Mouse (Mus musculus) gastrocnemius, postnatal 10 days (tissue): ENCODE results near the gene Slit1. TPM values are rescaled to one million over a fixed set of nuclear protein-coding genes. Genes with fewer than 3 reads are reported as not detected.

Source experiments
- DNase-seq: peaks from one replicate; pipeline ENCODE4 v3.0.0; 2021; ENCODE audit warnings: mixed read lengths
- total RNA-seq, 2 experiments: library from RNA; stranded (reverse); gene quantifications; 2 replicates each; pipeline ENCODE4 v1.2.3; 2021

The Slit1 gene
- total RNA-seq, 2 experiments from 2014 or later, result 1.6 TPM

DNA sequence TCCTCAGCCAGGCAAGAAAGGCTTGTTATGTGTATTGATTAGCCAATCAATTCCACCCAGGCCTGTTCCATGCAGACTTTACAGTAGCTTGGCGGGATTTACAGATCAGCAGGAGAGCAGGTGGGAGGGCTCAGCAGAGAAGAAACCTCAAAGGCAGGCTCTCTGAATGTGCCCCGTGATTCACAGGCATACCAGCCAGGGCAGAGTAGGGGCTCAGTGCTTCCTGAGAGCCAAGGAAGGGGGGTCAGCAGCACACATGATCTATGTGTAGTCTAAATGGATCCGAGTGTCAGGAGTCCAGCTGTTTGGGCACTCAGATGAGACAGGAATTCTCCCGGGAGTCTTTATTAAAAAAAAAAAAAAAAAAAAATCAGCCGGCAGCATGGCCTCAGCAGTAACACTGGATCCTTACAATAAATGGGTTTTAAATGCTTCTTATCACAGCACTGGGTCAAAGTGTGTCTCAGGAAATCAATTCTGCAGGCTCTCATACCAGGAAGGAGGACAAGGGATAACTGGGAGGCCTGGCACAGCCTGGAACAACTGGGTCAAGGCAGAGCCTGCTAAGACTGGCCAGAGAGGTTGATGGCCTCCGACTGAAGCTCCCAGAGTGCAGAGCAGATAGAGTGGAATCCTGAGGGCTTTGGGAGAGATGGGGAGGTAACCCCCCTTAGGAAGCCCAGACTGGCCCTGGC lies 88.2 kb downstream of the Slit1 start:
- DNase-seq, result no peak

DNA sequence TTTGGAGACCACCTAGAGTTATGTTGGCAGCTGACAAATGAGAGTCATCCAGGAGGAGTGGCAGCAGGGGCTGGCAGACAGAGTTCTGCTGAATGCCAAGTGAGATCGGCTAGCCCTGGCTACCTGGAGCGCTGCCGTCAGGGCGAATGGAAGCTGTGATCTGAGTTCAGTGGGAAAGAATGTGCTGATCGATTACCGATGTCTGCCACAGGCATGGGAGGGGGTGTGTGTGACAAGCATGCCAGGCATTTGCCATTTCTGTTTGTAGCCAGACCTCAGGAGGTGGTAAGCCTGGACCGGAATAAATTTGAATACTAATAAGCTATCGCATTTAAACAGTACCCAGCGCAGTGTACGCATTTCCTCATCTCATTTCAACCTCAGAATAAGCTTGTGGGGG lies 91.5 kb downstream of the Slit1 start:
- no peak for DNase-seq

DNA sequence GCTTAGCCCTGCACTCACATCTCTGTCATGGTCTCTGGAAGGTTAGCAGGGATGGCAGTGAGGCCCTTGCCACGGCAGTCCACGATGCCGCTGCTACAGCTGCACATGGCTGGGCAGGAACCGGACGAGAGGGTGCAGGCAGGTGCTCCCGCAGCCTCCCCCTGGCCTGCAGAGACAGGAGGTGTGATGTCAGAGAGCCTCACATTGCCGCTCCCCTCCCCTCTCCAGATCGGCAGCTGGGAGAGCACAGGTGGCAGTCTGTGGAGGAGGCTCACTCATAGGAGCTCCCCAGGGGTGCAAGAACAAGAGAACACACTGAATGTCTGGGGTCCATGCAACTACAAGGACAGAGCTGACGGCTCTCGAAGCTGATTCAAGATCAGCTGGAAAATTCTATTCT lies 94.1 kb downstream of the Slit1 start:
- DNase-seq, result no peak

DNA sequence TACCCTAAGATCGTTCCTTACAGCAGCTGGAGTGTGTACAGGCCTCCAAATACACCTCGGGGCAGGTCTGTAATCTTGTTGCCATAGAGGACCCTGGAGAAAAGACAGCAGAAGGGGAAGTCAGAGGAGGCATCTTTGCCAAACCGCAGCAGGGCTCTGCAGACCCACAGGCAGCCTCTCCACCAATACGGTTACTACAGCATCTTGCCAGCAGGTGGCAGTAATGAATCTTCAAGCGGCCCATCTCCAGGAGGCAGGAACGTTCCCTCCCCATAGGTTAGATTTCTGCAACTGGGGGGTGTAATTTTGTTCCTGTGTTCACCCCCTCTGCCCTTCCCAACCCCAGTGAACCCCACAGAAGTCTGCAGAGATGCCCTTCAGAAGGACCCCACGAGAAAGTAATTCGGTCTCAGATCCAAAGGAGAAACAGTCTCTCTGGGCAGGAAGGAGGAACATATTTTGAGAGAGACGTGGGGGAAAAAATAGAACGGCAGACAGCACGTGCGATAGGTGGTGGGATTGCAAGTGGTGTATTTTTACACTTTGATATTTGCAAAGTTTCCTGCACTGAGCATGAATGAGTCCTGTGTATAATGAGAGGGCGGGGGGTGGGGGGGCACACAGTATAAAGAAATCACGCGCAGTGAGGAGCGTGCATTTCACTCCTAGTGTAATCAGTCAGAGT lies 96.4 kb downstream of the Slit1 start:
- DNase-seq, result peak; percentile 70

DNA sequence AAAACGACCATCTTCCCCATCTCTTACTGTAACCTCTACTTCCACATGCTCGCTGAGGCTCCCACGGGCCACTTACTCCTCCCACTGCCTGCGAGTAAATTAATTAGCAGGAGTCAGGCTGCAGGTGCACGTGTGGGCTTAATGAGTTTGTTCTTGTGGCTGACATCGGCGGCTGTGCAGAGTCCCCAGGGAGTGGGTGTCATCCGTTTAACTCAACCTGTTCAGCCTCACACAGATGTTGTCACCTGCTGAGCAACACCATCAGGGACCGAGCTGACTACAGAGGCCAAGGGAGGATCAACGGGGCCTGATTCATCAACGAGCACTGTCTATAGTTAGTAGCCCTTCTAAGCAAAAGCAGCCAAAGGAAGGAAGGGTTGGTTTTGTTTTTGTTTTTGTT lies 100.5 kb downstream of the Slit1 start:
- no peak for DNase-seq

DNA sequence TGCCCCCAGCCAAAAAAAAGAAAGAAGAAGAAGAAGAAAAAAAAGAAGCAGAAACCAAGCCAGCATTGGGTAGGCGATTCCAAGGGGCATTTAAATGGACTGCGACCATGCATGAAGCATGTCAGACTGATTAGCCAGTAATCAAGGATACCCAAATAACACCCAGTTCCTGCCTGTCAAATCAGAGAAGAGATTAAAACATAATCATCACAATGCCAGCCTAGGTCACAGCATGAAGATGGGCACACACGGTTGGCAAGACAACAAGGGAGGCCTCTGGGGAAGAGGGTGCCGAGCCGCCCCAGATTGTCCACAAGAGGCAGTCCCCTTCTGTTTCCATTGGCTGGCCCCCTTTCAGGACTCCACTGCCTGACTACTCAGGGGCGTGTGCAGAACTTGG lies 108.5 kb downstream of the Slit1 start:
- DNase-seq, result no peak

DNA sequence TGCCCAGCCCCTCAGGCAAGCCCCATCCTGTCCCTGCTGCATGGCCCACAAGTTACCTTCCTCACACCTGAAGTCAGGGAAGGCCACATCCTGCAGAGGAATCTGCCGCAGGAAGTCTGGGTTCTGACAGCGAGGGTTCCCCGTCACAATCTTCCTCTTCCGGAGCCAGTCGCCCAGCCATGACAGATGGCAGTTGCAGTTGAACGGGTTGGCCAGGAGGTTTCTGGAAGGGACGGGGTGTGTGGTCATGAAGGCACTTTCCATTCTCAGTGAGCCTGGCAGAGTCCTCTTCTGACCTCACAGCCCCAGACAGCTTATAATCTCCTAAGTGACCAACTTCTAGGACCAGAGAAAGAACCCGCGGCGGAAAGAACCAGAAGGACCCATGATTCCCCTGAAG lies 109.4 kb downstream of the Slit1 start:
- no peak for DNase-seq

DNA sequence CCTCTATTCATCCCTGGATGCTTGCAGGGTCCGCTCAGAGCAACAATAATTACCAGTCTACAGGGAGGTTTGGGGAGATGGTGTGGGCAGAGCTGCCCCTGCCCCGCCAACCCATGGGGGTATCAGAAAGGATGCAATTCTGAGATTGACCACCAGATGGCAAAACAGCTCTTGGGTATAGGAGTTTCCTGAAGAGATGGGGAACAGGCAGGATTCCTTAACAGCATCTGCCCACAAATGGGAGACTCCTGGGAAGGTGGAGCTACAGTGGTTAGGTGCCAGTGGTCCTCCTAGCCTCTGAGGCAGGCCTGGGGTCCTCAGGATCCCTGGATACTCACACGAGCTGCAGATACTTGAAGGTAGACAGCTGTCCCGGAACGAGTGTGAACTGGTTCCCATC lies 113.9 kb downstream of the Slit1 start:
- DNase-seq, result peak; percentile 39

DNA sequence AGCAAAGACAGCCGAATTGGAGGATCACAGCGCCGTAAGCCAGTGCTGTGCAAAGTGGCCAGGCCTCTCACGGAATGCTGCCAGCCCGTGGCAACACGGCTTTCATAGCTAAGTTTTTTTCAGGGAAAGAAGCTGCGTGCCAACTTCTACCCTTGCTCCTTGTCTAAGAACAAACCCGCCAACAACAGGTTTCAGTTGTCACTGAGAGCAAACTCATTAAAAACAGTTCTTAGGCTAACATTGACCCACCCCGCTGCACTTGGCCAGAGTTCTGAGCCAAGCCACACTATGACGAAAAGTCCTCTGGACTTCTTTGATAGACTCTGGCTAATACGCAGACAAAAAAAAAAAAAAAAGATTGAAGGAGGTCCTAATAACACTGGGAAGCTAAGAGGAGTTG lies 114.5 kb downstream of the Slit1 start:
- DNase-seq, result no peak

DNA sequence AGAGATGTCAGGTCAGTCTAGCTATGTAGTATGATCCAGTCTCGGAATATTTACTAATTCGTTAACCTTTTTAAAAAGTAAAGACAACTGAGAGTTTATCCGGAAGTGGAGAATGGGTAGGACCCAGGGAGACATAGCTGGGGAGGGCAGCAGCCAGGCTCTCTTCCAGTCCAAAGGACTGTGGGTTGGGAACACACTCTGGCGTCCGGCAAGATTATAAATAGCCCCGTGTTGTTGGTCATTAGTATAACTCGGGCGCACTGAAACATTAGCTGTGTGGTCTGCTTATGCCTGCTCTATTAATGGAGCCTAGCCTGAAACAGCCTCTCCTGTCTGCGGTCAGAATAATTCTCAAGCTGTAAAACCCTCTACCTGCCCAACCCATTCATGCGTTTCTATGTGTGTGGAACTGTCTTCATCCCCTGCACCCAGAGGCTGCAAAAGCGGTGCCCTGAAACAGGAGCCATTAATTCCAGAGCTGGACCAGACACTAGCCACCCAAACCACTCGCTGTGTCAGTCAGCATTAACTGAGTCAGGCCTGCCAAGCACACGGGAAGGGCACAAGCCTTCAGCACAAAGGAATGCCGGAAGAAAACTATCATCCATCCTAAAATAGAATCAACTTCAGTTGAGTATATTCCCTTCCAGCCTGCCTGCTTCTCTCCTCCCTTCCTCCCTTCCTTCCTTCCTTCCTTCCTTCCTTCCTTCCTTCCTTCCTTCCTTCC lies 122.9 kb downstream of the Slit1 start:
- DNase-seq, result no peak

DNA sequence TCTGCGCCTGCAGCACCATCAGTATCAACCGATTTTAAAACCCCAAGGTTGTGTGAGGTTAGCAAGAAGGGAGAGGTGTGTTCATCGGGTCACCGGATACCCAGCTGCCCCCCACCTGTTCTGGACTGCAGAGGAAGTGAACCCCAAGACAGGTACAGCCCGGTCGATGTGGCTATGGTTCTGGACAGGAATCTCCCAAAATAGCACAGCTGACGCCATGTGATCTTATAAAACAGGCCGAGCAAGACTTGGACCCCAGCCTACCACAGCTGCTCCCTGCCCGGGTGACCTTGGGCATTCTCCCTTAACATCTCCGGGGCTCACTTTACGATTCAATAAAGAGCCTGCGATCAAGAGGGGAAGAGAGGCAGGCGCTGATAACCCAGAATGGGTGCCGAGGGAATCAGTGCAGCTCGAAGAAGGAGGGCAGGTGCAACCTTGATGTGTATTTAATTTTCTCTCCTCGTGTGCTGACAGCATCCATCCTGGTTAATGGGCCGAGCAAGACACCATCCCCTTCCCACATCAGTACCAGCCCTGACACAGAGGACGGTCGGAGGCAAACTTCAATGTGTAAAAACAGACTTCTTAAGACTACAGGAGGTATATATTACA lies 124.6 kb downstream of the Slit1 start:
- peak; percentile 63 for DNase-seq

DNA sequence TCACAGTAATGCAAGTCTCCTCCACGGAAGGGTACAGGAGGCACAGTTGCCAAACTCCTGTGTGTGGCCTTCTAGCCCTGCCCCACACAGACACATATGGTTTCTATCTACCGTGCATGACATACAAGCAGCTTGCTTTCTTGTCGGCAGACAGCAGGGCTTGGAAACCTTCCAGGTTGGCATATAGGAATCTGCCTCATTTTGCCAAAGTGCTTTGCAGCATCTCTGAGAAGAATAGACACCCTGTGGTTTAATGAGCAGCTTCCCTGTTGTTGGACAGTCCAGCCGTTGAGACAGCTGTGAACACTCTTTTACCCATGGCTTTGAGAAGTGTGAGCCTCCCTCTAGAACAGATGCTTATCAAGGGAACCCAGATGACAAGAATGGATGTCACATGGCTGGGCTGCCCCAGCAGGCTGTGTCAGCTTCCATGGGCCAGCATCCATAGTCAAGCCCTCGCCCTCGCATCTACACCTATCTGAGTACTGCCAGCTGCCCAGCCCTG lies 125.3 kb downstream of the Slit1 start:
- no peak for DNase-seq

DNA sequence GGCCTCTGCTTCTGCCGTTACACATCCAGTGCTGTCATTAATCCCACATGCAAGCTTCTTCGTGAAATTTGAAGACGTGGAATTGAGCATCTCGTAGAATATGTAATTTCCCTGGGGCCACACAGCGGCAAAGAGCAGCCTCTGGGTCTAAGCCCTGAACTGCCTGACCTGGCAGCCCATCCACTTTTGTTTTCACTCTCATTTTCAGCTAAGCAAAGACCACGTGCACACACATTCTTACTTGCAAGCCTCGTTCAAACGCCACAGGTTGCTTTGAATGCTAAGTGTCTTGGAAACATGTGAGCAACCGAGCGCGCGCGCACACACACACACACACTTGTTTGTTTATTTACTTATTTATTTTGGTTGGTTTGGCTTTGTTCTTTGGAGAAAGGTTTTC lies 126.4 kb downstream of the Slit1 start:
- no peak for DNase-seq

DNA sequence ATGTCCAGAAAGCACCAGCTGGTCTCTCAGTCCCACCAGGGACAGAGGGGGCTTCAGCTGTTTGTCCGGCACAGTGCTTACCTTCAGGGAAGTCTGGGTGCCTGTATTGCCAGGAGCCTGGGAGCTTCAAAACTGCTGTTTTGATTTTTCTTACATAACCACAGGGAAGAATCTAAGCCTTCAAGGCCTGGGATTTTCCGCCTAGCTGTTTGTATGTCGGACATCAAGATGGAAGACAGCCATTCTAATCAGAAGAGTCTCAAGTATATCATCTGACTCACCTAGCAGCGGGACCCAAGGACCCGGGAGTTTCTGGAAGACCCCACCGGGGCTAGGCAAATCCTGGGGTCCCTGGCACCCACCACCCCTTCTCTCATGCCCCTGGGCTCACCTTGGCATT lies 127.2 kb downstream of the Slit1 start:
- no peak for DNase-seq

DNA sequence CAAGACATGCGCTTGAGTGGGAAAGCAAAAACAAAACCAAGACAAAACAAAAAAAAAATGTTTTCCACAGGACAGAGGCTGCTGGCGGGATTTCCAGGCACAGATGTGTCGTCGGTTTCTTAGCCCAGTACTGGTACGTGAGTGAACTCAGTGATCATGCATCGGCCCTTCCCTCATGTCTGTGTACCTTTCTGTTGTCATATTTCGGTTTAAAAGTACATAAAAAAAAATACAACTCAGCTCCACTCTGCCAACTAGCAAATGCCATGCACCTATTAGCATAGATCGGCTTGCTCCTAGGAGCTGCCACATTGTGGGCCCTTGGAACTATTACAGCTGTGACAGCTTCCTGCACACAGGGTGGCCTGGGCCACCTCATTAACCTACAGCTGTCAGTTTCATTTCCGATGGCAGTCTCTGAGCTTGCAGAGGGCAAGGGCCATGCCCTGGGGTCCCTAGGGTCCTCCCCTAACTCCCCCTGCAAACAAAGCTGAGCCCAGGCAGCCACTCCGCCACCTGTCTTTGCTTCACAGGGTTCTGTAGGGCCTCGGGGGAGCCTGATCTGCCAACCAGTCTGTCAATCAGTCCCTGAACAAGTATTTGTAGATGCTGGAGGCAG lies 127.8 kb downstream of the Slit1 start:
- no peak for DNase-seq

DNA sequence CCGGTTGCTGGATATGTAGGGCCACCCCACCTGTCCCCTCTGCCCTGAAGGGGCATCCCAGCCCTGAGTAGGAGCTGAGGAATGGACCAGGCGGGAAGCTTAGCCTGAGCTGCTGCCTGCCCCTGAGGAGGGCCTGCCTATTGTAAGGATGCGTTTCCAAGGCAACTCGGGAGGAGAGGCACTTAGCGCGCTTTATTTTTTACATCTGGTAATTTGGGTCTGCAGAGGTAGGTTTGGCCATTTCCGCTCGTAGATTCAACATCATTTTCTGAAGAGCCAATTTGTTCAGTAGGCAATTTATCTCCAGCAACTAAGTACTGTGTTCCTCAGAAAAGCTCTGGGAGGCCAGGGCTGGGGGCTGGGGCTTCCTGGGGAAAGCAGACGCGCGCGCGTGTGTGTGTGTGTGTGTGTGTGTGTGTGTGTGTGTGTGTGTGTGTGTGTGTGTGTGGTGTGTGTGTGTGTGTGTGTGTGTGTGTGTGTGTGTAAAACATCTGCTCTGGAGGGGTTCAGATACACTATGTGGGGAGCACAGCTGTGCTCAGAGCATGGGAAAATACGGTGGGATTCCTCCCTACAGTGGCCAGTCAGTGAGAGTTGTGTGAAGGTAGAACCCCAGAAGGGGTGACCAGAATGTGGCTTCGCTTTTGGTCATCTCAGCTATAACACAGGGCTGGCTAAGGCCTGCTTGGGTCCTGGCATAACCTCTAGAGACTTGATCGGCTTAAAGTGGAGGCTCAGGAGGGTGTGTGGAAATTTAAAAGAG lies 130.0 kb downstream of the Slit1 start:
- DNase-seq, result no peak

DNA sequence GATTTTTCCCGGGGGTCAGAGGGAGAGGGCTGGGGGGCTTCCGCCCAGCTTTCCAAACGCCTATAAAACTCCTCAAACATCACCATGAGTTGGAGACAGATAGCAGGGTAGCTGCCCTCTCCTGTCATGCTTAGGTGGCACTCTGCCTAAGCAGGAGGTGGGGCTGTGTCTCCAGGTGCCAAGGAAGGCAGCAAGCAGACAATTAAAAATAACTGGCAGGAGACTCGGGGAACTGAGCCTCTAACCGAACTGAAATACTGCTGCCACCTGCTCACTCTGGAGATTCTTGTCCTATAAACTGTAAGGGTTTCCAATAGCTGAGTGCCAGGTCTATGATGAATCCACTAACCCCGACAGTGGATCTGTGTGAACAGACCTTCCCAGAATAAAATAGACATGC lies 131.8 kb downstream of the Slit1 start:
- DNase-seq, result no peak

DNA sequence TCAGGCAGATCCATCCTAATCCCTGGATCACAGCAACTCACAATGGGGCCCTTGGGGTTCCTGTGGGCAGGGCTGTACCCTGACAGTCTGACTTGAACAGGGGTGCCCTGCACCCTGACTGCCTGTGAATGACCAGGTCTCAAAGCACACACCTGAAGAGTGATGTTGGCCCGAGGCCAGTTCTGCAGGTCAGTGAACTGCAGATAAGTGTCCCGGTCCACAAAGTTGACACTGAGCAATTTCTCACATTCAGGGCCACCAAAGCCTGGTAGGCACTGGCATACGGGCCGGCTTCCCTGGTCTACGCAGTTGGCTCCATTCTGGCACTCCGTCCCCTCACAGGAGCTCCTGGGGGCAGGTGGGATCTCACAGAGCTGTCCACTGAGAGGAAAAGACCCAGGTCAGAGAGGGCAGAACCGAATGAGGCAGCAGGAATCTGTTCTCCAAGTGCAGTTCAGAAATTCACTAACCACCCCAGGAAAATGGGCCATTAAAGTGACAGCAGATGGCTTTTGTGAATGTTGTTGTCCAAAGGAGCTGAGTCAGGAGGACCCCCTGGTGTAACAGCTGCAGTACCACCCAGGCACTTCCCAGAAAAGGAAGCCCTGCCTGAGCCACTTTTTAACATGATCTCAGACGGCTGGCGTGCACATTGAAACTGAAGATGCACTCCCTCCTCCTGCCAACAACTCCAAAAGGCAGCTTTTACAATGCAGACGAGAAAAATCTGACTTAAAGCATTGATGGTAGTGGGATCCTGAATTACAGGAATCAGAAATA lies 137.1 kb downstream of the Slit1 start:
- DNase-seq, result no peak

DNA sequence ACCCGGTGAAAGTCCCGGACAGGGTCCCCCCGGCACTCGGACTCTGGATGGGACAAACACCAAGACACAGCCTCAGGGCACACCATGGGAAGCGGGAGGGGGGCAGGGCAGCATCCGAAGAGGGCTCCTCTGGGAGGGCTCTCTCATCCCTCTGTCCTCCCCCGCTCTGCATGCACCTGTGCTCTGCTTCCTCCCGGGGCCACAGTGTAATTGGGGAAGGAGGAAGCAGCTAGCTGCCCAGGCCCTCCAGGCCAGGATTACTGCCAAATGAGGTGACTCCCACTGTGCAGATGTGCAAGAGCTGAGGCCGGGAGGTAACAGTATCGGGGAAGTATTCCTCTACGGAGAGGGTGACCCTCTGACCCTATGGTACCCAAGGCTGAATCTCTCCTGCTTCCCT lies 142.8 kb downstream of the Slit1 start:
- DNase-seq, result no peak

DNA sequence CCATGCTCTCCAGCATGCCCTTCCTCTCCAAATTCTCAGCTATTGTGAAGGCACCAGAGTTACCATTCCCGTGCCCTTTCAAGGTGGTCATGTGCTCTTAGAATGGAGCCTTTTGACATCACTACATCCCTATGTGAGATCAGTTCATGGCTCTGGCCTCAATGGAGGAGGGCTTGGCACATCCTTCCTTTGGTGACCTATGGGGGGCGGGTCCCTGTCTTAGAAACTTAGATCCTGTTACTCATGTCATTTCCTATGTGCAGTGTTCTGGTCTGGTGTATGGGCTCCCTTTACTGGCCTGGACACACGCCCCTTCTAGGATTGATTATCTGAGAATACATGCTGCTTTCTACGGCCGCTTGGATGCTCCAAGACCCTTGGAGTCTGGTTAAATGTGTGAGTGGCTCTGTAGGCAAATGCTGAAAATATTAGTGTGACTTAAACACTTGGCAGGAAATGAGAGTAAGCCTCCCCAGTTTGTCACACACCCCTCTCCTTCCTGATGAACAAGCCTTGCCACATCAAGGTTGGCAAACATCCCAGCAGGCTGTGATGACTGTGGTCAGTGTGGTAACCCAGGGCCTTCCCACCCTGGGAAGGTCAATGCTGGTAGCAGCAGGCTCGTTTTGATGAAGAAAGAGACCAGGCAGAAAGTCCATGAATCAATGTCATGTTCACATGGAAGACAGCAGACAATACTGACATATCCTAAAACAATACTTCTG lies 146.1 kb downstream of the Slit1 start:
- DNase-seq, result no peak
